Mouse (Mus musculus) heart, postnatal 14 days (tissue): Measurements from ENCODE around the gene Arrdc5. TPM values are rescaled to one million over a fixed set of nuclear protein-coding genes. Genes with fewer than 3 reads are reported as not detected.
A peak's percentile ranks its signal among the peaks of the same experiment; 100 is the strongest.

Experiments
- DNase-seq, 2 experiments: peaks; one replicate each; pipeline ENCODE4 v3.0.0; 2021 to 2022
- intact Hi-C: fragments of 180-260 bp; cut with DNase I; formaldehyde crosslinking; loops from one replicate; pipeline ENCODE4 v1.15.1; 2025
- long read RNA-seq, 2 experiments: library from polyadenylated mRNA; stranded (forward); transcript quantifications; one replicate each; pipeline ENCODE4 v2.0.0; 2021
- total RNA-seq, 2 experiments: library from RNA; stranded (reverse); gene quantifications; 2 replicates each; pipeline ENCODE4 v1.2.3; 2021

Arrdc5 gene
- total RNA-seq, result under 1 TPM in 1 of 2 experiments, not detected in 1; 0.36 TPM
- long read RNA-seq, experiment 1, result 0 reads
- long read RNA-seq, experiment 2, result 0 reads

DNA sequence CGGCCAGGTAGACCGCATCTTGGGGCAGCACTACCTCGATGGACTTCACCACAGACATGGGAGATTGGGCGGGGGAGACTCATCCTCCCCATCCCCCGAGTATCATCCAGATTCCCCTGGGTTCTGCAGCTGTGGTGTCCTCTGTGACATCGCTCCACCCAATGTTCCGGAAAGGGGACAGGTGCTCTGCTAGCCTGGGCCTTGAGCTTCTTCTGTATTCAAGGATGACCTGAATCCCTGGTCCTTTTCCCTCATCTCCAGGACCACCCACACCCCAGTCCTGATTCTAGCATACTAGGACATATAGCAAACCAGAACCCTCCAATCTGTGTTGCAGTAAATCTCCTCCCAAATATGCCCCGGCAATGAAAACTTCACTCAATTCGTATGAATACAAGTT is at the start of gene Arrdc5:
Arrdc5 (minus strand) TSS at position 101 of the 400 bp plus-strand sequence.
- intact Hi-C loops, result no loop called here
- no peak for DNase-seq

DNA sequence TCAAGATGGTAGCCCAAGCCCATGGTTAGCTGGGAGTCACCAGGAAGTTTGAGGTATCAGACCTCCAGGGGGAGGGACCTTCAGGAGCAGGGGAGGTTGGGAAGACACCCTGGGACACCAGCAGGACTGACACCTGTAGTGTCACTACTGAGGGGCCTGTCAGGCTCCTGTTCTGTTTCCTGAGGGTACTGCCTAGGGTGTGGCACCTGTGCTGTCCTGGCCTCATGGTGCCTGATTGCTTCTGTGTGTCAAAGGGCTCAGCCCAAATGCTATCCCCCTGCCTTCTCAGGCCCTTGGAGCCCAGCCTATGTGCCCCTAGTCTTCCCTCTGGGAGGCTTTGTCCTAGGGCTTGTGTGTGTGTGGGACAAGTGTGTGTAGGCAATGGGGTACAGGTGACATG is 48.5 kb upstream of the Arrdc5 start:
- no peak for DNase-seq
- intact Hi-C loops, result no loop called here

DNA sequence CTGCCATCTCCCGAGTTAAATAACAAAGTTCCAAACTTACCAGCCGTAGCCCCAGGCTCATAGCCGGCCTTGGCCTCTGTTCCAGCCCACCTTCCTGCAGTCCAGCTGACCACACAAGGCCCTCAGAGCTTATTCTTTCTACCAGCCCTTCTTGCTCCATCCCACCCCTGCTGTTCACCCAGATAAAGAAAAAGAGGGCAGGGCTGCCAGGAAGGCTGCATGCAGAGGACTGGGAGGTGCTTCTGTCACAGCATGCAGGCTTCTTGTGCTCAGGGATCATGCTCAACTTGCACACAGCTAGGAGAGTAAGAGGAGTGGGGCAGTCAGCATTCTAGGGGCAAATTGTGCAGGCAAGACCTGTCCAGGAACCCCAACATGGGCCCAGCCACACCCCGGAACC is 48.0 kb upstream of the Arrdc5 start:
- intact Hi-C loops, result no loop called here
- no peak for DNase-seq

DNA sequence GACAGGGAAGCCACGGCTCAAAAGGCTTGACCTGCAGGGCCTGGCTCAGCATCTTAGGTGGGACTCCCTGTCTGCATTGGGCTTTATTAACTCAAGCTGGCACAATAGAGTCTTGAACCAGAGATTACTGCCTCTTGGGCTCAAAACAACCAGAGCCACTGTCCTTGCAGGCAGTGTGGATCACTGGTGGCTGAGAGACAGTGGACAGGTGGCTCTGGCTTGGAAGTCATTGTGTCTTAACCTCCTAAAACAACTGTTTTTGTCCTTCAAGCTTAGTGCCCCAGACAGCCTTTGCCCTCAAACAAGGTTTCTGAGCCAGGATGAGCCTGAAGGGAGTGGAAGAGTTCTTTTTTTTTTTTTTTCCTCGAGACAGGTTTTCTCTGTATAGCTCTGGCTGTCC is 45.3 kb upstream of the Arrdc5 start:
- DNase-seq, result no peak
- intact Hi-C loops, result no loop called here

DNA sequence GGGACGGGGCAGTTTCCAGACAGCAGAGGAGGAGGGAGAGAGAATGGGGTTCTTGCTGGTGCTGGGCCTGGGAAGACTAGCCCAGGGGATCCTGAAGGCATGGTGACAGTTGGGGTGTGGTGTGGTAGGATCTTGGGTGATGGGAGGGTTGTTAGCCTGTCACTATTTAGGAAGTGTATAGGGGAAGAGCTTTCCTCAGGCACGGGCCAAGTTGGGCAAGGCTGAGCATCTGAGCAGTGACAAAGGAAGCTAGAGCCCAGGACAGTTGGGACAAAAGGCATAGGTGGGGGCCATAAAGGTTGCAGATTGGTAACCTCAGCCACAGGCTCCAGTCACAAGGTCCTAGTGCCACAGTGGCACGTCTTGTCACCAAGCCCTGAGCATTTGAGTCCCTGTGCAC is 43.4 kb upstream of the Arrdc5 start:
- no peak for DNase-seq
- intact Hi-C loops, result no loop called here

DNA sequence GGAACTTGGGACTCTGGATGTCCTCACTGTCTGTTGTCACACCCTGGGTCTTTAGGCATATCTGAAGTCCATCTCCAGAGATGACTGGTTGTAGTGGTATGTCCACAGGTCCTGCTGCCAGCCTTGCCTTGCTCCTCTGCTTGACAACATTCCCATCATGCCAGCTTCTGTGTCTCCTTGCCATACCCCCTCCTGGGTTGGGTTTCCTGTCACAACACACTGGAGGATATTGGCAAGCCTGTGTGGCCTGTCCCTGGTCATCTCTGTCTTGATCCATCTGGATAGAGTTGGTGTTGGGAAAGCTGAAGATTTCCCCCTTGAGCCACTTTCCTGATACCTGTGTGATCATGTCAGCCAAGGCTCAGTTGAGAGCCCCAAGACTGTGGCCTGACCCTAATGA is 40.6 kb upstream of the Arrdc5 start:
- DNase-seq, result no peak
- intact Hi-C loops, result no loop called here

DNA sequence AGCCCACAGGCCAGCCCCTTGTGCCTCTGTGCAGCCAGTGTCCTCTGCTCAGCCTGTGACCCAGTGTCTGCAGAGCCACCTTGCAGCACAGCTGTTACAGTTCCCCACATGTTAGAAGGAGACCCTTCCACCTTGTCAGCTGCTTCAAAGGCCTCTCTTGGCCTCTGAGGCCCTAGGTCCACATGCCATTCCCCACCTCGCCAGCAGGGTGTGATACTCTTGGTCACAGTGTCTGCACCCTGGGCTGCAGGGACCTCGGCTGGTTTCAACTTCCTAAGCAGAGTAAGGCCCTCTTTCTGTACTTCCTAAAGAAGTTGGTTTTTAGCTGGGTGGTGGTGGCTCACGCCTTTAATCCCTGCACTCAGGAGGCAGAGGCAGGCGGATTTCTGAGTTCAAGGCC is 38.8 kb upstream of the Arrdc5 start:
- intact Hi-C loops, result no loop called here
- DNase-seq, result peak; percentile 39 to 61

DNA sequence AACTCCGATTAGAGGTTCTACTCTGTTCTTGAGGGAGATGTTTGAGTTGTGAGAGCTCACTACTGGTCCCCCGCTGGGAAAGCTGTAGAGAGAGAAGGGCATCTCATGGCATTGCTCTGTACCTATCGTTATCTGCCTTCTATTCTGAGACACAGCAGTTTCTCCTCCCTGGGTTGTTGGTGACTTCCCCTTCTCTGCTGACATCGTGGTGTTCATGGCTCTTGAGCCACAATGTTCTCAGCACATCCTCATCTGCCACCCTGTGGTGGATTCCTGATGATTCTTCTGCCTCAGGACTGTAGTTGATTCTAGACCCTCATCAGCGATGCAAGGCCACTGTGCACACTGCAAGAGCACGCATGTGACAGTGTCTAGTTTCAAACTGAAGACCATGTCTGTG is 37.7 kb upstream of the Arrdc5 start:
- DNase-seq, result no peak
- intact Hi-C loops, result no loop called here

DNA sequence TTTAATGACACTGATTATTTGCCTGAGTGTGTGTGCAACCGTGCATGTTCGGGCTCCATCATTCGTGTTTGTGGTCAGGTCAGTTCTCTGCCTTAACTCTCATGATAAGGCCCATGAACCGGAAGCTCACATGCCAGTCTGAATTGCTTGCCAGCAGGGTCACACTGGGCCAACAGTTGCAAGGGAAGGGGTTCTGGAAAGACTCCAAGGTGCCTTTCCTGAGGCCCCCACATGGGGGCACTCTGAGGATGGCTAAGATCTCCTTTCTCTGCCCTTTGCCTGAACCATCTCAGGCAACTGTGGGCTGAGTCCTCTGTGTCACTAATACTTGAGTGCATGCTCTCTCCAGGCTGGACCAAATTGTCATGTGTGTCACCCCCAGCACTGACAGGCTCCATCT is 37.1 kb upstream of the Arrdc5 start:
- peak; percentile 53 to 75 for DNase-seq
- intact Hi-C loops, result no loop called here

DNA sequence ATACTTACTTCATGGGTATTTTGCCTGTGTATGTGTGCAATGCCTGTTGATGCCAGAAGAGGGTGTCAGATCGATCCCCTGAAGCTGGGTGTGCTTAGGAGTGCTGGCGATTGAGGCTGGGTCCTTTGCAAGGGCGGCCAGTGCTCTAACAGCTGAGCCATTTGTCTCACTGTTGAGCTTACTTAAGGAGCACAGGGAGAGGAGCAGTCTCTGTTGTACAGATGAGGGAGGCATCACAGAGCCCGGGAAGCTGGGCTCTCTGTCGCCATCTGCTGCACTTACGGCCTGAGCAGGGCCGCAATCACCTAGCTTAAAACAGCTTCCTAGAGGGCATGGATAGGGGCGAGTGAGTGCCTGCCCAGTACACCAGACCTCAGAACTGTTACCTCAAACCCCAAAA is 32.9 kb upstream of the Arrdc5 start:
- intact Hi-C loops, result no loop called here

DNA sequence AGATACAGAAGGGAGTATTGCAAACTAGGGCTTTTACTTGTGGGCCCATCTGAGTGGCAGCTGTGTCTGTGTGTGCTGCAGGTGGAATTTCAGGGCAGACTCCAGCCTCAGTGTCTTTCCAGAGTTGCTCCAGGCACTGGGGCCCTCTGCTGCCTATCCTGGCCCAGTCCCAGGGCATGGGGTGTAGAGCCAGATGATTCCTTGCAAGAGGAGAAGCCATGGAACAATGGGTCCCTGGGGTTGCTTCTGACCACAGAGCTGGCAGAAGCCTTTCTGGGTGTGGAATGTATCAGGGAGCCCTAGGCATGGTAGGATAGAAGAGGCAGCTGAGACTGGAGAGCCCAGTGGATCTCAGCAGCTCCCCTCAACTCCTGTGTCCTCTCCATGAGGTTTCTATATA is 31.2 kb upstream of the Arrdc5 start:
- intact Hi-C loops, result no loop called here
- peak; percentile 35 to 52 for DNase-seq

More for the DNA sequence above, 32.9 kb upstream of the Arrdc5 start:
- DNase-seq, result no peak

DNA sequence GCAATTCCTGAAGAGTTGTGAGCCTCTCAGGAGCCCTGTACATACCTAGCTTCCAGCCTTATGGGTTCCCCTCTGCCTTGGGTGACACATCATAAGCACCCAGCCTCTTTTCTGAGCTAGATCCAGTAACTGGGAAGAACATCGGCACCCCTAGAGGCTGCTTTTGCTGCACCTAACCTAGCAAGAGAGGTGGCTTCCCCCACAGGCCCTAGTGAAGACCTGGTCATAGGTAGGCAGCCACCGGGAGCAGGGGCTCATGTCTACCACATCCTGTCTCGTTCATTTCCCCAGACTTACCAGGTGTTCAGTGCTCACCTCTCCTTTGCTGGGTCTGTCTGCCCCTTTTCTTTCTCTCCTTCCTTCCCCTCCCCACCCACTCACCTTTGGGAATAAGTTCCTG is 30.3 kb upstream of the Arrdc5 start:
- intact Hi-C loops, result no loop called here
- no peak for DNase-seq

DNA sequence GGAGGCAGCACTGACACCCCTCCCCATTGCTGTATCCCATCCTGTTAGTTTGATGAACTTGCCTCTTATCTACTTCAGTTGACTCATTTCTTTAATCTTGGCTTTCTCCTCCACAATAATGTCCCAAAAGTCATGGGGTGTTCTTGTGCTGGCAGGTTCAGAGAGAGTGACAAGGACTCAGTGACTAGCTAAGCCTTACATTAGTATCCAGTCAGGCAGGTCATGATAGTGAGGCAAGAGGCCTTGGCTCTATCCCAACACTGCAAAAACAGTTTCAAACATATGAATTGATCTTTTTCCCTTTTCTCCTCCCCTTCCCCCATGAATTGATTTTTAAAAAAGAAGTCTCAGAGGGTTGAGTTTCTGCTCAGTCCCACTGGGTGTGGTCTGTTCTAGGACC is 29.2 kb upstream of the Arrdc5 start:
- intact Hi-C loops, result no loop called here
- no peak for DNase-seq

DNA sequence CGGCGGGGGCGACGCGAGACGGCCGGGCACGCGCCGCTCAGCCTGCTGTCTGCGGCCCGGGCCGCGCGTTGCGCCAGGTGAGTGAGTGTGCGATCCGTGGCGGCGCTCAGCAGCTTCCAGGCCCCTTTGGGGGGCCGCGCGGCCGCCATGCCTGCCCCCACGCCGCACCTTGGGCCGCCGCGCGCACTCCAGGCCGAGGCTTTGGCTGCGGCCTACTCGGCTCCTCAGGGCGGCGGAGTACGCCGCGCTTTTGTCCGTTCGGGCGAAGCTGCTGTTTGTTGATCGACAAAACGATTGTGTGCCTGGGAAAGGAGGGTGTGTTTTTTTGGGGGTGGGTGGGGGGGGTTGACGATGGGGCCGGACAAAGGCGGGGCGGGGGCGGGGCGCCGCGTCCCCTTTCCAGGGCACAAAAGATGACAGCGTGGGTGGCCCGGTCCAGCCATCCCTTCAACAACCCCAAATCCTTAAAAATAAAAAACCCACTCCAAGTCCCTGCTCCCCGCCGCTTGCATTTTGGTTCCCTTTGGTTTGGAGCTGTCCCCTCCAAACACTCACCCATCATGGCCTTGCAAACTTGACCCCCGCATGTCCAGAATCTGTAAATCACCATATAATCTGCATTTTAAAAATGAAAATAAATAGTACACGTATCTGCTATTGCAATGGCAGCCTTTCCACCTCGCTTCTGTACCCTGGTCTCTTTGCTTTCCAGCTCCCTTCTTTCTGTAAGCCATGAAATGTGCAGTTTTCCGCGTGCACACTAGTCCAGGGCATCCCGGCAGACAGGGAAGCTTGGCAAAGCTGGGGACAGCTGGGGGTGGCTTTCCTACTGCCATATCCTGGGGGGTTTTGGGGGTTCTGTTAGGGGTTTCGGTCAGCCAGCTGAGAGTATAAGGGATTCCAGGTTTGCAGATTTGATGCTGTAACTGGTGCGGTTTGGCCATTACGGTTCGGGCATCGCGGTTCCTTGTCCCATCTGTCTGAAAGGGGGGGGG is 26.4 kb upstream of the Arrdc5 start:
- no peak for DNase-seq
- intact Hi-C loops, result no loop called here

DNA sequence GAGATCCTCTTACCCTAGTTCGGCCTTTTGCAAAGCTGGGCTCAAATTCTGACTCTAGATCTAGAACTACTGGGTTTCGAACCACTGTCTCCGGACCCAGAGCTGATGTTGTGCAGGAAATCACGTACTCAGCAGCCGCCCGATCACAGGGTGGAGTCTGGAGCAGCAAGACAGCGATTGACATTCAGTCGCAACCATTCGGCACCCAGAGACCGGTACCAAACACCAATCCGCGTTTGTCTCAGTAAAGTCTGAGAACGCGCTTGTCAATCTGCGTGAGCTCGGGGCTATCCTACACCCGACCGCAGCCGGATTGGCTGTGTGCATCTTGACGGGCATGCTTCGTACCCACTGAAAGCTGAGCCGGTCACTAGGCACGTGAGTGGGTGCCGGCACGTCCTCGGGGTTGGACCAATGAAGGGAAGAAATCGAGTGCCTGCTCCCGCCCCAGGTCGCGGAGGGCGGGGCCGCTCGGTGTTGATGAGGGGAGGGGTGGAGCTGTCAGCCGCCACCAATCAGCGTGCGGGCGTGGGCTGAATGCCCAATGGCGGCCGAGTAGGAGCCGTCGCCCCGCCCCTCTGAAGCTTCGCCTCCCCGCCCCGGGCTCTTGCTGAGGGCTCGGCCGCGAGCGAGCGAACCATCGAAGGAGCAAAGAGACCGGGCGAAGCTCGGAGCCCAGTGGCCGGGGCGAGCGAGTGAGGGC is 25.5 kb upstream of the Arrdc5 start, which contains the start of gene Kdm4b:
Kdm4b (plus strand) TSS at position 613 of the 703 bp plus-strand sequence.
- DNase-seq, result peak; percentile 99
- intact Hi-C loops, result no loop called here

DNA sequence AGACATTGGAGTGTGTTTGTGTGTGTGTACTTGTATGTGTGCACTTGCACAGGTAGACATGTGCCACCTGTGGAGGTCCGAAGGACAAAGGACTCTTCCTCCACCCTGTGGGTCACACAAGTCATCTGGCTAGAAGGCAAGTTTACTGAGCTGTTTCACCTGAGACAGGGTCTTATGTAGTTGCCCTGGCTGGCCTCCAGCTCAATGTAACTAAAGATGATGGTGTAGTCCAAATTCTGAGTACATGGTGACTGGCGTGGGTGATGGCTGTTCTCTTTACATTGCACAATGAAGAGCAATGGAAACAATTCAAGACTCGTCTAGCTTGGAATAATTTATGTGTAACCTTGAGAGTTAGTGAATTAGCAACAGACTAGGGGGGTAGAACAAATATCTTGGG is 24.3 kb upstream of the Arrdc5 start:
- intact Hi-C loops, result no loop called here
- no peak for DNase-seq

DNA sequence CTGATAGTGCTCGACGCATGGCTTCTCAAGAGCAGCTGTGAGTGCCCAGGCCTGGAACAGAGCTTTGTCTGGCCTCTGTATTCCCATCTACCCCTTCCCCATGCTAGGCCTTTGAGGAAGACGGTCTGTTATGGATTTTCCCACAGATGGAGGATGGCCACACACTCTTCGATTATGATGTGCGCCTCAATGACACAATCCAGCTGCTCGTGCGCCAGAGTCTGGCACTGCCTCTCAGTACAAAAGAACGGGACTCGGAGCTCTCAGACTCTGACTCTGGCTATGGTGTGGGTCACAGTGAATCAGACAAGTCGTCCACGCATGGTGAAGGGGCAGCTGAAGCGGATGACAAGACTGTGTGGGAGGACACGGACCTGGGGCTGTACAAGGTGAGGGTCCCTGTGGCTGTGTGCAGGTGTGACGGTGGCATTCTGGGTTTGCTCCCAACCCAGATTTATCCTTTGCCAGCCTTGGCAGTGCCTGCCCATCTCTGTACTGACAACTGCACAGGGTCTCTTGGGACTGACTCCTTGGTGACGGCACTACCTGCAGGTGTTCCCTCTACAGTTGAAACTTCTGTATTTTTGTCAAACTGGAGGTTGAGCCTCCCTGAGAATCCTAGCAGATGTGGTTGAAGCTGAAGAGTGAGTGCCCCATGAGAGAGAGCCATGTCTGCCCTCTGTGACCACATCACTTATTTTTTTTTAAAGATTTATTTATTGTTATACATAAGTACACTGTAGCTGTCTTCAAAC is 9.3 kb upstream of the Arrdc5 start:
- intact Hi-C loops, result no loop called here
- DNase-seq, result no peak

DNA sequence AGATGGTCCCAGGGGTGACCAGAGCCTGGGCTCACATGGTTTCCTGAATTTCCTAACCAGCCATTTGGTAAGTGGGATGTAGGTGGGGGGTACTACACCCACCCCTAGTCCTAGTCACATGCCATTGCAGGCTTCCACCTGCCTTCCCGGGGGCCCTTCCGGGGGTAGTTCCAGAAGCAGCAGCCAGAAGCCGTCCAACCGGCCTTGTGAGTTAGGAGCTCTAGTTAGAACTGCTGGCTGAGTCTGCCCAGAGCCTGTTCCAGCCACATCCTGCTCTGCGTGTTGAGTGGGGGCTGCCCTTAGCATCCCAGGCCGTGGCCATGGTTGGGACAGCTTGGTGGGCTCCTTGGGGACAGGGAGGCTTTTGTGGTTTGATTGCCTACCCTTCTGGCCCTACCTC is 8.0 kb upstream of the Arrdc5 start:
- intact Hi-C loops, result no loop called here

DNA sequence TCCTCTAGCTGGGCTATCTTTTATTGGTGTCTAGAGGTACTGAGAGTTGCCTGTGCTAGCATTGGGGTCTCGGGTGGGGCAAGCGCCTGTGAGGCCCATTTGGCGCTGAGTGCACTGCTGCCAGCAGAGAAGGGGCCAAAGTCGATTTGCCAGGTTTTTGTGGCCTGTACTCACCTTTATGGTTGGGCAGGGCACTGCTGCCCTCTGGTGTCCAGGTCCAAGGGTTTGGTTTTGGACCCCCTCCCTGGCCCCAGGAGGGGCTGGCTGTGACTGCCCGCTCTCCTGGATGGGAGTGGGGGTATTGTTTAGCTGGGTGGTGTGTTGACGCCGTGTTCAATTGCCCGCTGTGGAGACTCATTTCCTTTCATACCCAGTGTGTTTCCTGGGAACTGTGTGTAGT is 5.7 kb upstream of the Arrdc5 start:
- peak; percentile 37 to 44 for DNase-seq

More for the DNA sequence above, 8.0 kb upstream of the Arrdc5 start:
- no peak for DNase-seq

DNA sequence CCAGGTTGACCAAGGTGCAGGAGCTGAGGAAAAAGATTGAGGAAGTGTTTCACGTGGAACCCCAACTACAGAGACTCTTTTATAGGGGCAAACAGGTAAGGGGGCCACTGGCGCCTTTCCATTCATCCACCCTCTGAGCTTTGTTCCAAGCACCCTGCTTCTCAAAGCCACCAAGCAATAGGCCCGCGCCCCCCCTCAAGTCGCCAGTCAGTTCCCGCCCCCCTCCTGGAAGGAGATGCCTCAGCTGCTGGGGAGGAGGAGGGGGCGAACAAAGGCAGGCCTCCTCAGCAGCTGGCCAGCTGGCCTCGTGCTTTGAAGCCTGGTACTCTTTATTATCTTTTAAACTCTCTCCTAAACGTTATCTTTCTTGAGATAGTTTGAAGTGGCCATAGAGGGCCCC is 5.1 kb upstream of the Arrdc5 start:
- intact Hi-C loops, result no loop called here
- no peak for DNase-seq

More for the DNA sequence above, 5.7 kb upstream of the Arrdc5 start:
- intact Hi-C loops, result loop anchor here (2.0 kb wide), 1 partner anchor 15 kb away; no protein-coding TSS in a partner anchor

DNA sequence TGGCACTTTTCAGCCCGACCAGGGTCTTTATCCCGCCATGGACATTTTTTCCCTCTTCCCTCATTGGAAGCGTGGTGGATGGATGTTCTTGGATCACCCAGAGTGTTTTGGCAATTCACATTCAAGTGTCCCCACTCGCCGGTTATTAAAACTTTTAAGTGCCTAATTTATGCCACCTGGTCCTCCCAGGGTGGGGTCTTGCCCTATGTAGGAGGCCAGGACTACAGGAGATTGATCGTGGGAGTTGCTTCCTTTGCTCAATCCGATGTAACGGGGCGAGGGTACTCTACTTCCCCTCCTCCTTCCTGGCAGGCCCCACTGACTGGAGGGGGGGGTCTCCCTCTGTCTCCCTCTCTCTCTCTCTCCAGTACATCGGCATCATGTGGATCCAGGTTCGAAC is 4.6 kb upstream of the Arrdc5 start:
- DNase-seq, result no peak
- intact Hi-C loops, result no loop called here
